ENCODE assay signal across 8 mouse cellular contexts in the genomic region with DNA sequence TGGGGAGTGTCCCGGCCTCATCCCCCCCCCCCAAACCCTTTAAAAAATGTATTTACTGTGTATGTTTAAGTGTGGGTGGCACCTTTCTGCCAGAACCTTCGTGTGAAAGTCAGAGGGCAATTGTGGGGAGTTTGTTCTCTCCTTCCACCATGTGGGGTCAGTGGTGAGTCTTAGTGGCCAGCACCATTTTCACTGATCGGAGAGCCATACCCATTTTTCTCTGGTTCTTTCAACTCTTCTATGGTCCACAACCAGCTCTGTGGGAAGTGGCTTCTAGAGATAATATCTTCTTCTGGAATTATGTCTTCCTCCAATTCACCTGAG. TPM values are rescaled to one million over a fixed set of nuclear protein-coding genes. Genes with fewer than 3 reads are reported as not detected.
DNase-seq lines count a peak whose midpoint lies in the region; ATAC-seq and TF ChIP-seq lines count a peak whose summit lies in the region.
"Had no signal": no experiment of that assay in that cellular context is flagged by ENCODE, and none has a peak within 500 bp of the region (broad histone marks: within the 10 kb centered on the region; RNA-seq: fewer than 3 reads in every experiment).

No protein-coding gene starts in this region.

- H3K9me3 ChIP-seq in kidney, embryonic 16.5 days (ENCODE audit: low read length), result no peaks in the 10 kb centered on the region
- H3K9me3 ChIP-seq in lung, embryonic 14.5 days (ENCODE audit: low read depth, low read length), result no peaks in the 10 kb centered on the region
- H3K9me3 ChIP-seq: lung, embryonic 15.5 days had no signal

- H3K27ac ChIP-seq in kidney, embryonic 16.5 days (ENCODE audit: low read length), result no peak overlapping the region
- H3K27ac ChIP-seq in lung, embryonic 14.5 days (ENCODE audit: low read depth), result no peak overlapping the region
- H3K27ac ChIP-seq: lung, embryonic 15.5 days had no signal

- no peaks in the 10 kb centered on the region for H3K36me3 ChIP-seq in kidney, embryonic 16.5 days (ENCODE audit: insufficient read depth, low read length)
- H3K36me3 ChIP-seq in lung, embryonic 14.5 days (ENCODE audit: insufficient read depth), result no peaks in the 10 kb centered on the region
- H3K36me3 ChIP-seq: lung, embryonic 15.5 days had no signal

- DNase-seq in kidney, adult 18-20 months, result peak; percentile 66
- peak; percentile 24 for DNase-seq in Muller cell, postnatal 12 days (ENCODE audit: inconsistent ontology term)
- DNase-seq in embryo, embryonic 10 days (ENCODE audit: low spot score), result peak; percentile 47
- DNase-seq in lung, embryonic 14.5 days, result peak; percentile 60
- DNase-seq in thymus, postnatal 4 days, result peak; percentile 58
- DNase-seq in frontal cortex, postnatal 14 days (ENCODE audit: low spot score in 2 of 2), result no peak

- WGBS in kidney, embryonic 16.5 days, result 14% methylated on average over 3 of the region's 3 CpGs
- WGBS in lung, embryonic 14.5 days, result 23% methylated on average over 3 of the region's 3 CpGs

- H3K27me3 ChIP-seq in kidney, embryonic 16.5 days (ENCODE audit: insufficient read depth, low read length), result peaks cover under 1% of the 10 kb centered on the region; the same call in 1 of the 2 replicates
- no peaks in the 10 kb centered on the region for H3K27me3 ChIP-seq in lung, embryonic 14.5 days (ENCODE audit: insufficient read depth, low read length)
- H3K27me3 ChIP-seq: lung, embryonic 15.5 days had no signal

- TF ChIP-seq CTCF in lung, embryonic 14.5 days (IDR thresholded peaks at IDR 0.05; ENCODE audit: low read depth), result peak; percentile 59

- no peak overlapping the region for H3K9ac ChIP-seq in kidney, embryonic 16.5 days (replicated peaks; ENCODE audit: low read length)
- no peak overlapping the region for H3K9ac ChIP-seq in lung, embryonic 14.5 days
- H3K9ac ChIP-seq: lung, embryonic 15.5 days had no signal

- ATAC-seq in kidney, embryonic 16.5 days (ENCODE audit: low FRiP score, low TSS enrichment), result no peak; the same call in 1 of the 2 replicates
- no peak for ATAC-seq in lung, embryonic 14.5 days (ENCODE audit: insufficient read depth)

- H3K4me3 ChIP-seq in kidney, embryonic 16.5 days (ENCODE audit: low read length), result no peak overlapping the region
- no peak overlapping the region for H3K4me3 ChIP-seq in lung, embryonic 14.5 days (ENCODE audit: low read depth, low read length)
- H3K4me3 ChIP-seq: lung, embryonic 15.5 days had no signal

- no peaks in the 10 kb centered on the region for H3K4me1 ChIP-seq in kidney, embryonic 16.5 days (ENCODE audit: insufficient read depth, low read length)
- H3K4me1 ChIP-seq in lung, embryonic 14.5 days (ENCODE audit: insufficient read depth), result no peaks in the 10 kb centered on the region
- H3K4me1 ChIP-seq: lung, embryonic 15.5 days had no signal

- H3K4me2 ChIP-seq in kidney, embryonic 16.5 days (replicated peaks; ENCODE audit: low read depth, low read length), result no peak overlapping the region
- H3K4me2 ChIP-seq in lung, embryonic 14.5 days, result no peak overlapping the region
- H3K4me2 ChIP-seq: lung, embryonic 15.5 days had no signal

RNA-seq across cellular contexts. Expression of a gene that starts 8.1 kb away (rescaled TPM):
- polyA plus RNA-seq in kidney, embryonic 16.5 days (2015; fragmentation: Nextera tagmentation; extraction: Ambion mirVana), result 1.1 and 2.4 TPM in 2 replicates
- 0.64 and 0.67 TPM in 2 replicates for polyA plus RNA-seq in lung, embryonic 14.5 days (2014; fragmentation: Nextera tagmentation; extraction: Ambion mirVana)

RNA-seq across cellular contexts. Expression of a gene that starts 25.9 kb away (rescaled TPM):
- polyA plus RNA-seq in kidney, embryonic 16.5 days (2015; fragmentation: Nextera tagmentation; extraction: Ambion mirVana), result 0.09 and 0.19 TPM in 2 replicates
- 0.16 and 0.46 TPM in 2 replicates for polyA plus RNA-seq in lung, embryonic 14.5 days (2014; fragmentation: Nextera tagmentation; extraction: Ambion mirVana)

RNA-seq across cellular contexts. Expression of a gene that starts 28.4 kb away (rescaled TPM):
- polyA plus RNA-seq in kidney, embryonic 16.5 days (2015; fragmentation: Nextera tagmentation; extraction: Ambion mirVana), result 39.0 and 42.8 TPM in 2 replicates
- polyA plus RNA-seq in lung, embryonic 14.5 days (2014; fragmentation: Nextera tagmentation; extraction: Ambion mirVana), result 30.8 and 33.9 TPM in 2 replicates

RNA-seq across cellular contexts. Expression of a gene that starts 29.4 kb away (rescaled TPM):
- polyA plus RNA-seq in kidney, embryonic 16.5 days (2015; fragmentation: Nextera tagmentation; extraction: Ambion mirVana), result 52.6 and 55.0 TPM in 2 replicates
- 39.9 and 40.3 TPM in 2 replicates for polyA plus RNA-seq in lung, embryonic 14.5 days (2014; fragmentation: Nextera tagmentation; extraction: Ambion mirVana)

RNA-seq across cellular contexts. Expression of a gene that starts 59.1 kb away (rescaled TPM):
- 1.4 and 2.0 TPM in 2 replicates for polyA plus RNA-seq in kidney, embryonic 16.5 days (2015; fragmentation: Nextera tagmentation; extraction: Ambion mirVana)
- 2.7 TPM in 2 replicates for polyA plus RNA-seq in lung, embryonic 14.5 days (2014; fragmentation: Nextera tagmentation; extraction: Ambion mirVana)

Comparison
In these comparisons a context has a peak if more than half of its experiments do, and no peak if none do; other contexts are left out.
1. DNase-seq: peak in kidney, adult 18-20 months (single experiment), Muller cell, postnatal 12 days (single experiment), embryo, embryonic 10 days (single experiment), lung, embryonic 14.5 days (single experiment) and thymus, postnatal 4 days (single experiment); none in frontal cortex, postnatal 14 days (0 of 2).